Mouse (Mus musculus): Measurements from ENCODE around the gene Gm21497. TPM values are rescaled to one million over a fixed set of nuclear protein-coding genes. Genes with fewer than 3 reads are reported as not detected.

Gene Gm21497
- not detected in 2 replicates for polyA plus RNA-seq (2015; fragmentation: Nextera tagmentation; extraction: Ambion mirVana)

GRCm38 (mm10) chrY:61646446-61646845 lies at the start of gene Gm21497:
Gene Gm21497 (plus strand): TSS chrY:61646746.

Data from urinary bladder, postnatal 0 days (tissue).